In the genomic region with DNA sequence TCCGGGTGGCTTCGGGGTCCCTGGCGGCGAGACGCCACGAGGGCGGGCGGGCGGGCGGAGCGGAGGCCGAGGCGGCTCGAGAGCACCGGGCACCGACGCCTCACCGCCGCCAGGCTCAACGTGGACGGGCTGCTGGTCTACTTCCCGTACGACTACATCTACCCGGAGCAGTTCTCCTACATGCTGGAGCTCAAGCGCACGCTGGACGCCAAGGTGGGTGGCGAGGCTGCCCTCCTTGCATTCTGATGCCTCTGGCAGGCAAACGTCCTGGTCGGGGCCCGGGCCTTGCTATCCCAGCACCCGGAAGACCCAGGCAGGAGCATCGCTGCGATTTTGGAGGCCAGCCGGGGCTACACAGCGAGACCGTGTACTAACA, we compare ENCODE assay signal across 8 mouse cellular contexts. TPM values are rescaled to one million over a fixed set of nuclear protein-coding genes. Genes with fewer than 3 reads are reported as not detected.
DNase-seq lines count a peak whose midpoint lies in the region; ATAC-seq lines count a peak whose summit lies in the region.

No protein-coding gene starts in this region.

- 0 out of 2 replicates have a peak overlapping the region, but pooled peaks have one; percentile 27 for H3K27ac ChIP-seq in hindbrain, embryonic 11.5 days (ENCODE audit: low read depth, low read length)

- 2% methylated on average over 17 of the region's 37 CpGs for WGBS in hindbrain, embryonic 11.5 days

- peak; percentile 13 for DNase-seq in embryo, embryonic 11.5 days (ENCODE audit: low read depth, low spot score)
- DNase-seq in embryo, embryonic 10.5 days (ENCODE audit: low spot score) = no peak
- DNase-seq in thymus, postnatal 0 days (ENCODE audit: low spot score) = peak; percentile 42
- no peak for DNase-seq in thymus, postnatal 25 days
- DNase-seq in hindbrain, embryonic 11.5 days (ENCODE audit: low spot score) = peak; percentile 53
- no peak for DNase-seq in spleen, postnatal 10 days (ENCODE audit: low spot score in 2 of 2)
- DNase-seq in layer of hippocampus, adult 8-10 months (ENCODE audit: low spot score in 2 of 2) = no peak

- H3K9ac ChIP-seq in hindbrain, embryonic 11.5 days (ENCODE audit: low read depth, low read length) = peak overlapping the region; percentile 79

- H3K9me3 ChIP-seq in hindbrain, embryonic 11.5 days (ENCODE audit: control insufficient read depth, low read length) = no peaks in the 10 kb centered on the region
- no peaks in the 10 kb centered on the region for H3K9me3 ChIP-seq in megakaryocyte, embryonic 14.5 days

- peaks cover 10% of the 10 kb centered on the region for H3K36me3 ChIP-seq in hindbrain, embryonic 11.5 days (ENCODE audit: control insufficient read depth, insufficient read depth, low read length)
- H3K36me3 ChIP-seq in megakaryocyte, embryonic 14.5 days (replicated peaks; ENCODE audit: low read length) = peaks cover 52% of the 10 kb centered on the region

- no peaks in the 10 kb centered on the region for H3K27me3 ChIP-seq in hindbrain, embryonic 11.5 days (ENCODE audit: control insufficient read depth, insufficient read depth, low read length)
- H3K27me3 ChIP-seq in megakaryocyte, embryonic 14.5 days (replicated peaks) = no peaks in the 10 kb centered on the region

- H3K4me3 ChIP-seq in hindbrain, embryonic 11.5 days (ENCODE audit: low read depth, low read length) = peak overlapping the region; percentile 96
- peak overlapping the region; percentile 100 for H3K4me3 ChIP-seq in megakaryocyte, embryonic 14.5 days (replicated peaks)

- ATAC-seq in hindbrain, embryonic 11.5 days (ENCODE audit: low FRiP score) = peak; percentile 71

- peaks cover 2% of the 10 kb centered on the region; the same call in 1 of the 2 replicates for H3K4me1 ChIP-seq in hindbrain, embryonic 11.5 days (replicated peaks; ENCODE audit: control insufficient read depth, insufficient read depth, low read length)
- peaks cover 36% of the 10 kb centered on the region for H3K4me1 ChIP-seq in megakaryocyte, embryonic 14.5 days

- H3K4me2 ChIP-seq in hindbrain, embryonic 11.5 days (replicated peaks; ENCODE audit: low read depth, low read length) = peak overlapping the region; percentile 69

RNA-seq across cellular contexts. Expression of gene Ercc2, which starts 0.3 kb away (rescaled TPM):
- polyA plus RNA-seq in thymus, postnatal 0 days (2015; fragmentation: Nextera tagmentation; extraction: Ambion mirVana) = 14.3 and 15.1 TPM in 2 replicates
- polyA plus RNA-seq in hindbrain, embryonic 11.5 days (2014; fragmentation: Nextera tagmentation; extraction: Ambion mirVana) = 7.7 and 8.7 TPM in 2 replicates
- 24.2 and 30.8 TPM in 2 replicates for polyA plus RNA-seq in megakaryocyte, embryonic 14.5 days (2012; ENCODE audit: insufficient read depth, low replicate concordance)
- total RNA-seq in layer of hippocampus, adult 8-10 months (2022) = 10 to 100 TPM; 36.0 to 41.5 (median 37.7) TPM

RNA-seq across cellular contexts. Expression of gene Klc3, which starts 21.8 kb away (rescaled TPM):
- polyA plus RNA-seq in thymus, postnatal 0 days (2015; fragmentation: Nextera tagmentation; extraction: Ambion mirVana) = 35.3 and 38.4 TPM in 2 replicates
- 2.3 TPM in 2 replicates for polyA plus RNA-seq in hindbrain, embryonic 11.5 days (2014; fragmentation: Nextera tagmentation; extraction: Ambion mirVana)
- polyA plus RNA-seq in megakaryocyte, embryonic 14.5 days (2012; ENCODE audit: insufficient read depth, low replicate concordance) = 1.3 TPM in 1 of 2 replicates, not detected in the other
- total RNA-seq in layer of hippocampus, adult 8-10 months (2022) = 1 to 10 TPM; 3.7 to 8.4 (median 6.9) TPM

RNA-seq across cellular contexts. Expression of gene Ckm, which starts 22.4 kb away (rescaled TPM):
- 3.6 and 7.0 TPM in 2 replicates for polyA plus RNA-seq in thymus, postnatal 0 days (2015; fragmentation: Nextera tagmentation; extraction: Ambion mirVana)
- 0.13 TPM in 1 of 2 replicates, not detected in the other for polyA plus RNA-seq in hindbrain, embryonic 11.5 days (2014; fragmentation: Nextera tagmentation; extraction: Ambion mirVana)
- polyA plus RNA-seq in megakaryocyte, embryonic 14.5 days (2012; ENCODE audit: insufficient read depth, low replicate concordance) = 0.96 TPM in 1 of 2 replicates, not detected in the other
- 1 to 10 TPM in 1 of 4 experiments, under 1 TPM in 1, not detected in 2; 0.18 to 4.8 TPM for total RNA-seq in layer of hippocampus, adult 8-10 months (2022)

RNA-seq across cellular contexts. Expression of gene Ppp1r13l, which starts 22.6 kb away (rescaled TPM):
- polyA plus RNA-seq in thymus, postnatal 0 days (2015; fragmentation: Nextera tagmentation; extraction: Ambion mirVana) = 2.2 and 2.4 TPM in 2 replicates
- polyA plus RNA-seq in hindbrain, embryonic 11.5 days (2014; fragmentation: Nextera tagmentation; extraction: Ambion mirVana) = 3.2 and 5.0 TPM in 2 replicates
- 21.5 and 54.3 TPM in 2 replicates for polyA plus RNA-seq in megakaryocyte, embryonic 14.5 days (2012; ENCODE audit: insufficient read depth, low replicate concordance)
- 1 to 10 TPM; 5.7 to 9.2 (median 8.1) TPM for total RNA-seq in layer of hippocampus, adult 8-10 months (2022)

RNA-seq across cellular contexts. Expression of gene Cd3eap, which starts 22.9 kb away (rescaled TPM):
- polyA plus RNA-seq in thymus, postnatal 0 days (2015; fragmentation: Nextera tagmentation; extraction: Ambion mirVana) = 15.8 and 18.7 TPM in 2 replicates
- polyA plus RNA-seq in hindbrain, embryonic 11.5 days (2014; fragmentation: Nextera tagmentation; extraction: Ambion mirVana) = 14.7 and 15.2 TPM in 2 replicates
- polyA plus RNA-seq in megakaryocyte, embryonic 14.5 days (2012; ENCODE audit: insufficient read depth, low replicate concordance) = 13.3 and 50.4 TPM in 2 replicates
- total RNA-seq in layer of hippocampus, adult 8-10 months (2022) = 10 to 100 TPM; 18.3 to 20.2 (median 19.0) TPM

Comparison
In these comparisons a context has a peak if more than half of its experiments do, and no peak if none do; other contexts are left out.
1. DNase-seq: peak in embryo, embryonic 11.5 days (single experiment), thymus, postnatal 0 days (single experiment) and hindbrain, embryonic 11.5 days (single experiment); none in embryo, embryonic 10.5 days (single experiment), thymus, postnatal 25 days (single experiment), spleen, postnatal 10 days (0 of 2) and layer of hippocampus, adult 8-10 months (0 of 2).
2. RNA of gene Klc3, which starts 21.8 kb away (polyA plus RNA-seq): 35.3 to 38.4 TPM in thymus, postnatal 0 days; 2.3 TPM in hindbrain, embryonic 11.5 days and 1.3 TPM in megakaryocyte, embryonic 14.5 days; every median in the first group is over 10 times any median in the second.